Mouse (Mus musculus): ENCODE measurements around the gene Rad51d.

- no peak for TF ChIP-seq POLR2A (IDR thresholded peaks at IDR 0.05; ENCODE audit: low read depth, low read length)
- no peak for TF ChIP-seq CTCF (IDR thresholded peaks at IDR 0.05; ENCODE audit: extremely low read depth, insufficient read length, insufficient replicate concordance, low read depth, low read length)
Observed at GRCm38 (mm10) chr11:82845415-82846078, 44.9 kb downstream of the Rad51d start.
